Comparison of ENCODE assay signal across 18 mouse cellular contexts in the genomic region with DNA sequence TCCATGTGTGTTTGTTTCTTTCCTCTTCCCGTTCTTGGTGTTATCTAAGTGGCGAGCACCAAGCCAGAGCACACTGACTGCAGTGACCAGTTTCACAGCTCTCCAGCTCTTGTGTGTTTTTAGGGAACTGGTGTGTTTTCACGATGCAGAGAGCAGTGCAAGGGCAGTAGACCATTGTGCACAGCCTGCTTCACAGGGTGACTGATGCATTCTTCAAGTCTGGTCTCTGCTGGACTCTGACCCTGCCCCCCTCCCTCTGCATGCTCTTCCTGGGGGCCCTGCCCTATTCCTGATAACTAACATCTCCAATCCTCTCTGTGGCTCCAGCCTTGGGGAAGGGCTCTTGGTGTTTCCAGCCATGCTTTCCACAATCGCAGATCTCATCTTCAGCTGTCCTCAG.
"Had no signal": no experiment of that assay in that cellular context is flagged by ENCODE, and none has a peak within 500 bp of the region (broad histone marks: within the 10 kb centered on the region; RNA-seq: fewer than 3 reads in every experiment).

No protein-coding gene starts in this region.

- H3K36me3 ChIP-seq: limb, embryonic 13.5 days; liver, embryonic 12.5 days; liver, embryonic 15.5 days; lung, embryonic 15.5 days; midbrain, embryonic 12.5 days had no signal

- H3K4me2 ChIP-seq: limb, embryonic 13.5 days; liver, embryonic 12.5 days; liver, embryonic 15.5 days; lung, embryonic 15.5 days; midbrain, embryonic 12.5 days had no signal

- H3K27me3 ChIP-seq: liver, embryonic 12.5 days; liver, embryonic 15.5 days; lung, embryonic 15.5 days; megakaryocyte, embryonic 14.5 days had no signal

- H3K4me3 ChIP-seq: left cerebral cortex, adult 2 months; limb, embryonic 13.5 days; liver, embryonic 12.5 days; liver, embryonic 15.5 days; lung, embryonic 15.5 days; megakaryocyte, embryonic 14.5 days; midbrain, embryonic 12.5 days had no signal

- DNase-seq: kidney, adult 2 months; layer of hippocampus, postnatal 36 days; liver; lung, adult 18-20 months; lung, postnatal 10 days; lung, postnatal 36 days; right cerebral cortex, adult 18-20 months; right cerebral cortex, postnatal 14 days; right cerebral cortex, postnatal 4 days; thymus, postnatal 25 days had no signal

- H3K9ac ChIP-seq: limb, embryonic 13.5 days; liver, embryonic 12.5 days; liver, embryonic 15.5 days; lung, embryonic 15.5 days; midbrain, embryonic 12.5 days had no signal

- H3K9me3 ChIP-seq: limb, embryonic 13.5 days; liver, embryonic 12.5 days; liver, embryonic 15.5 days; lung, embryonic 15.5 days; megakaryocyte, embryonic 14.5 days; midbrain, embryonic 12.5 days had no signal

- ATAC-seq: liver, embryonic 12.5 days had no signal

- H3K4me1 ChIP-seq: liver, embryonic 15.5 days; lung, embryonic 15.5 days; midbrain, embryonic 12.5 days had no signal

- H3K27ac ChIP-seq: kidney, postnatal 0 days; left cerebral cortex, adult 2 months; limb, embryonic 13.5 days; liver, embryonic 12.5 days; liver, embryonic 15.5 days; lung, embryonic 15.5 days; midbrain, embryonic 12.5 days had no signal
